Mouse (Mus musculus) kidney, adult 2 months (tissue): Measurements from ENCODE around the gene Slc23a2.

Experiments used
- CTCF ChIP-seq: fragments of 200-500 bp; conservative IDR thresholded peaks from 2 replicates; pipeline ENCODE4 v1.5.1; 2011; ENCODE audit warnings: low read depth, mild to moderate bottlenecking, control low read depth, low read length, moderate library complexity, mixed read lengths; ENCODE audit not compliant: insufficient read depth, insufficient read length
- POLR2A ChIP-seq: fragments of 200-500 bp; IDR thresholded peaks from one replicate; pipeline ENCODE4 v1.6.1; 2011; ENCODE audit warnings: low read depth, low read length, control low read depth

GRCm38 (mm10) chr2:132007475-132007819 is 137.5 kb downstream of the Slc23a2 start:
- TF ChIP-seq POLR2A: no peak
- TF ChIP-seq CTCF: no peak
